Mouse (Mus musculus): ENCODE measurements around the gene 1700016H13Rik. TPM values are rescaled to one million over a fixed set of nuclear protein-coding genes. Genes with fewer than 3 reads are reported as not detected.

Gene 1700016H13Rik
- polyA plus RNA-seq, 1 experiment: not detected

DNA sequence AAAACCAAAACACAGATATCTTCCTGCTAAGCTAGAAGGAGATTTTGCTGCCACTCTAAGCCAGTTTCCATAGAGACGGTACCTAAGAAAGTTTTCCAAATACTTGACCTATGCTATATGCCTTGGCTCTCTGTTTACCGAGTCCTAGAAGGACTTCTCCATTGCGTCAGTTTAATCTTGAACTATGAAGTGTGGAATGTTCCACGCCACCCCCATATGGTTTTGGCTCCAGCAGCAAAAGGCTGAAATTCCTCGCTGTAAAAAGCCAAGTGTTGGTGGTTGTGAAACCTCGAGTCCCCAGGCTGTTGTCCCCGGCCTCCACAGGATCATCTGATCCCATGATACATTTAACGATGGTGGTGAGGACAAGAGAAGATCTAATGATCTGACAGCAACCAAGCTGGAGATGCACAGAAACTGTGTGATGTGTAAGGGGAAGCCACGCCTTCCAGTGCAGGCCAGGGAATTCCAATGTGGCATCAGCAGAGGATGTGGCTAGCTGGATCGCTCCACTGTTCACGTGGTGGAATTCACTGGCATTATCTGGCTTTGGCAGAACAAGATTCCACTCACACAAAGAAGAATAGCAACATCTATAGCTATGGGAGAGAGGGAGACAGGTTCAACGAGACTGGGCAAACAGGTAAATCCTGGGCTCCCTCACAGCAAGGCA, 35.4 kb downstream of the 1700016H13Rik start:
- Histone ChIP-seq H3K4me1 (ENCODE audit: control insufficient read depth, insufficient read depth, low read length) (no peaks in the 10 kb centered on the region), H3K27ac (ENCODE audit: insufficient read depth, low read length) (no peak overlapping the region), H3K27me3 (ENCODE audit: control insufficient read depth, insufficient read depth, low read length) (no peaks in the 10 kb centered on the region), H3K4me3 (replicated peaks; ENCODE audit: insufficient read depth, low read depth, low read length) (no peak overlapping the region)
- 81% methylated on average over 12 of the region's 12 CpGs for WGBS
- DNase-seq: no peak
- TF ChIP-seq CTCF (IDR thresholded peaks at IDR 0.05; ENCODE audit: borderline replicate concordance, insufficient read depth, low read depth, low read length) (no peak), POLR2A (IDR thresholded peaks at IDR 0.05; ENCODE audit: borderline replicate concordance, insufficient read depth, low read length) (no peak)

DNA sequence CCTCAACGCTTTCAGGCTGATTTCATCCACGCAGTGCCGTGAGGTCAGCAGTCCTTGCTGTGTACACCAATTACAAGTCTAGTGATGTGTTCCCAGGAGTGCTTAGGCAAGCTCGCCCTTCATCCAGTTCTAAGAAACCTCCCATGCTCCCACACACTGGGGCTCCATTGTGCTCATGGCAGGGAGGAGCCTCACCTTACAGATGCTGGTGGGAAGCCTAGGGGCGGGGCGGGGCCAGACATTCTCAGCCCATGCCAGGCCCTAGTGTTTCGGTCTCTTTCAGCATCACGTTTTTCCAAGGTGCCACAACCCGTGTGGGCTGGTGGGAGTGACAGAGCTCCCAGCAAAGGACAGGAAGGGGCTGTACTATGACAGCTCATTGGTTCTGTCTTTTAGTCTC, 38.6 kb downstream of the 1700016H13Rik start:
- H3K4me1 ChIP-seq (ENCODE audit: control insufficient read depth, insufficient read depth, low read length): no peaks in the 10 kb centered on the region
- H3K27me3 ChIP-seq (ENCODE audit: control insufficient read depth, insufficient read depth, low read length): no peaks in the 10 kb centered on the region
- 76% methylated on average over 9 of the region's 9 CpGs for WGBS
- H3K4me3 ChIP-seq (replicated peaks; ENCODE audit: insufficient read depth, low read depth, low read length): no peak overlapping the region
- H3K27ac ChIP-seq (ENCODE audit: insufficient read depth, low read length): no peak overlapping the region
- TF ChIP-seq POLR2A (IDR thresholded peaks at IDR 0.05; ENCODE audit: borderline replicate concordance, insufficient read depth, low read length) (no peak), CTCF (IDR thresholded peaks at IDR 0.05; ENCODE audit: borderline replicate concordance, insufficient read depth, low read depth, low read length) (no peak)
- no peak for DNase-seq

DNA sequence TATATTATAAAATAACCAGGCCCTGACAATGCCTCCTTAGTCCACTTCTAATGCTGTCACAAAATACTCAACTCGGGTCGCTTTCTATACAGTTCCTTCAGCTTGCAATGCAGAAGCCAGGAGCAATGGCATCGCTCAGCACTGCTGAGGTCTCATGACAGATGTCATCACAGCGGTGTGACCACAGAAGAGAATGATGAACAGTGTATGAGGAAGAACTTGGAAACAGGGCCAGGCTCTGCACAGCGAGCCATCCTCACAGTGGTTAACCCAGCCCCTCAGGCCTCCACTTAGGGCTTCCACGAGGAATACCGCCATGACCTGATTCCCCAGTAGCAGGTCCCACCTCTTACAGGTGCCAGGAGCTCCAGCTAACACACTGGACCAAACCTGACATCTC, 41.5 kb downstream of the 1700016H13Rik start:
- WGBS: 73% methylated on average over 7 of the region's 7 CpGs
- Histone ChIP-seq H3K27me3 (ENCODE audit: control insufficient read depth, insufficient read depth, low read length) (no peaks in the 10 kb centered on the region), H3K4me1 (ENCODE audit: control insufficient read depth, insufficient read depth, low read length) (no peaks in the 10 kb centered on the region), H3K4me3 (replicated peaks; ENCODE audit: insufficient read depth, low read depth, low read length) (no peak overlapping the region), H3K27ac (ENCODE audit: insufficient read depth, low read length) (no peak overlapping the region)
- no peak for TF ChIP-seq POLR2A (IDR thresholded peaks at IDR 0.05; ENCODE audit: borderline replicate concordance, insufficient read depth, low read length)
- TF ChIP-seq CTCF (IDR thresholded peaks at IDR 0.05; ENCODE audit: borderline replicate concordance, insufficient read depth, low read depth, low read length): no peak
- DNase-seq: no peak

DNA sequence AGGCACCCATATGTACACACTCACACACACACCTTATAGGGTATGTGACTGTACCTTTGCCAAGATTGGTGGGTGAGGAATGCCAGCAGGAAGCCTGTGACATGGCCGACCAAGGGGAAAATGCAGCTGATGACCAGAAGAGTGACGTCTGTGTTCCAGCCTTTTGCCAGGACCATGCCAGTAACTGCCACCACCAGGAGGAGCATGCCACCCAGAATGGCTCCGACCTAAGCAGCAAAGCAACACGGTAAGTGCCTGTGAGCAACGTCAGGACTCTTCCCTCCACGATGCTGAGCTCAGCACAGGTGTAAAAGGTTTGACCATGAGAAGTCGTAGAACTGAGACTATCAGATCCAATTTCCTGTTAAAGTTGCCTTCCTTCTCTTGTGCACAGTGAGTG, 43.5 kb downstream of the 1700016H13Rik start:
- 62% methylated on average over 7 of the region's 7 CpGs for WGBS

DNA sequence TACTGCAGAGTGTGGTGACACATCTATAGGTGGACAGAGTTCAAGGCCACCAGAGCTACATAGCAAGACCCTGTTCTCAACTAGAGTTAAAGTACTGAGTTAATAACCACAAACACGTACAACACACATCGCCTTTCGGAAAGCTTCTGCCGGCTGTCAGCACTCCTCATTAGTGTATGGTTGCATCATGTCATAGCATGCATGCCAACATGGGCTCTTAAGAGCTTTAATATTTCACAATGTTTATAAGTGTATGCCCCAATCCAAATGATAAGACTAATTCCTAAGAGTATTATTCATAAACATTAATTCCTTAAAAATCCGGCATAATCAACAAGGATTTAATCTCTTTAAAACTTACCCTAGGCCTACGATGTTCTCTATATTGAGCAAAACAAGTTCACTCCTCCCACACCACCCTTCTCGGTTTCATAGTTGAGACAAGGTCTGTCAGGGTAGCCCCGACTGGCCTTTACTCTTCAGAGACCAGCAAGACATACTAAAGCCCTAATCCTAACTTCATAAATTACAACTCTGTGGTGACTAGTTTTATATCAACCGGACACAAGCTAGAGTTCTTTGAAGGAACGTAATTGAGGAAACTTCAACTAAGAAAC, 44.8 kb downstream of the 1700016H13Rik start:
- no peak for DNase-seq
- Histone ChIP-seq H3K27ac (ENCODE audit: insufficient read depth, low read length) (no peak overlapping the region), H3K27me3 (ENCODE audit: control insufficient read depth, insufficient read depth, low read length) (no peaks in the 10 kb centered on the region), H3K4me1 (ENCODE audit: control insufficient read depth, insufficient read depth, low read length) (no peaks in the 10 kb centered on the region), H3K4me3 (replicated peaks; ENCODE audit: insufficient read depth, low read depth, low read length) (no peak overlapping the region)
- WGBS: 94% methylated on average over 10 of the region's 10 CpGs
- TF ChIP-seq CTCF (IDR thresholded peaks at IDR 0.05; ENCODE audit: borderline replicate concordance, insufficient read depth, low read depth, low read length) (no peak), POLR2A (IDR thresholded peaks at IDR 0.05; ENCODE audit: borderline replicate concordance, insufficient read depth, low read length) (no peak)

More for the DNA sequence above, 43.5 kb downstream of the 1700016H13Rik start:
- no peak for DNase-seq
- no peak overlapping the region for H3K4me3 ChIP-seq (replicated peaks; ENCODE audit: insufficient read depth, low read depth, low read length)
- H3K27me3 ChIP-seq (ENCODE audit: control insufficient read depth, insufficient read depth, low read length): no peaks in the 10 kb centered on the region
- no peaks in the 10 kb centered on the region for H3K4me1 ChIP-seq (ENCODE audit: control insufficient read depth, insufficient read depth, low read length)
- TF ChIP-seq POLR2A (IDR thresholded peaks at IDR 0.05; ENCODE audit: borderline replicate concordance, insufficient read depth, low read length) (no peak), CTCF (IDR thresholded peaks at IDR 0.05; ENCODE audit: borderline replicate concordance, insufficient read depth, low read depth, low read length) (no peak)
- no peak overlapping the region for H3K27ac ChIP-seq (ENCODE audit: insufficient read depth, low read length)

DNA sequence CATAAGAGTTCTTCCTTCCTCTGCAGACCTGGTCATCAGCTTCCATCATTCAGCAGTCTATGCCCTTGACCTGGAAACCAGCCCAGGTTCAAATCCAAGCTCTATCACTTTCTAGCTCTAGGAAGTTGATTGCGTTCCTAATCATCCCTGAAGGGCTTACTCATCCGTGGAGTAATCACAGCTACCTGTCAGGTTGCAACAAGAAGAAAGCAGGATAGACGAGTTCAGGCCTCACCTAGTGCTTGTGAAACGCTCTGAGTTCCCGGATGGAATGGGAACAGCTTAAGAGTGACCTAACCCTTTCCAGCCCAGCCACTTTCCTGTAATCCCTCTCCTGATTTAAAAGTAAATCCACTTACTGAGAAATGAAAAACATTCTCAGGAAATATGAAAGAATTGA, 45.7 kb downstream of the 1700016H13Rik start:
- DNase-seq: no peak
- Histone ChIP-seq H3K27me3 (ENCODE audit: control insufficient read depth, insufficient read depth, low read length) (no peaks in the 10 kb centered on the region), H3K4me3 (replicated peaks; ENCODE audit: insufficient read depth, low read depth, low read length) (no peak overlapping the region), H3K27ac (ENCODE audit: insufficient read depth, low read length) (no peak overlapping the region), H3K4me1 (ENCODE audit: control insufficient read depth, insufficient read depth, low read length) (no peaks in the 10 kb centered on the region)
- WGBS: 81% methylated on average over 5 of the region's 5 CpGs
- TF ChIP-seq POLR2A (IDR thresholded peaks at IDR 0.05; ENCODE audit: borderline replicate concordance, insufficient read depth, low read length) (no peak), CTCF (IDR thresholded peaks at IDR 0.05; ENCODE audit: borderline replicate concordance, insufficient read depth, low read depth, low read length) (no peak)

DNA sequence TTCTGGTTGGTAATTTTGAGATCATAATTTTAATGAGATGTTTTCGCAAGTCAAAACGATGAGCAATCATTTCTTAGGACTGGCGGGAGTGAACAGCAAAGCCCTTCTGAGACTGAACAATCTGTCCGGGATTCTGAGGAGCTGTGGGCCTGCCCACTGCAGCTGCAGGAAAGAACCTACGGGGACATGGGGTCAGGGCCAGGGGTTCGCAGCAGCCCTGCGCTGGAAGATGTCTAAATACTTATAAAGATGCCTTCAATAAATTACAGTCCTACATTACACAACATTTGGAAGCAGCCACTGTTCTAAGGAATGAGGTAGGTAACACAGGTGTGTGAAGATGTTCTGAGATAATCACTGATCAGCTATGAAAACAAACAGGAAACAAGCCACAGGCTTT, 50.1 kb downstream of the 1700016H13Rik start:
- no peak overlapping the region for H3K4me3 ChIP-seq (replicated peaks; ENCODE audit: insufficient read depth, low read depth, low read length)
- WGBS: 94% methylated on average over 7 of the region's 7 CpGs
- TF ChIP-seq CTCF (IDR thresholded peaks at IDR 0.05; ENCODE audit: borderline replicate concordance, insufficient read depth, low read depth, low read length): no peak
- H3K4me1 ChIP-seq (ENCODE audit: control insufficient read depth, insufficient read depth, low read length): peaks cover 6% of the 10 kb centered on the region
- no peak for DNase-seq
- H3K27ac ChIP-seq (ENCODE audit: insufficient read depth, low read length): no peak overlapping the region
- H3K27me3 ChIP-seq (ENCODE audit: control insufficient read depth, insufficient read depth, low read length): no peaks in the 10 kb centered on the region
